Mouse (Mus musculus) ovary, postnatal 14 days (tissue): ENCODE results near the gene Izumo2.
"Not testable (repeated sequence)": the region's sequence is repeated elsewhere in the genome, so short reads cannot be mapped to it uniquely, and the experiment has no call there.

Experiments used
- DNase-seq: peaks from one replicate; pipeline ENCODE4 v3.0.0; 2022; ENCODE audit warnings: low spot score

Izumo2 gene

DNA sequence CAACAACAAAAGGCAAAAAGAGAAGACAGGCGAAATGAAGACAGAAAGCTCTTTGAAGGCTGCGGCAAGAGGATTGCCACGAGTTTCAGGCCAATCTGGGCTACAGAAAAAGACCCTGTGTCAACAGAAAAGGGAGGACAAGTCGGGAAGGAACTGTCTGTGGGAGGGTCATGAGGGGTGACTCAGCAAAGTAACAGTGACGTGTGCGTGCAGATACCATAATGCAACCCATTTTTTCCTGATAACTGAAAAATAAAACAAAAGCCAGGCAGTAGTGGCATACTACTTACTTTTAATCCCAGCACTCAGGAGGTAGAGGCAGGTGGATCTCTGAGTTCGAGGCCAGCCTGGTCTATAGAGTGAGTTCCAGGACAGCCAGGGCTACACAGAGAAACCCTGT lies 10.6 kb upstream of the Izumo2 start:
- DNase-seq = no peak

DNA sequence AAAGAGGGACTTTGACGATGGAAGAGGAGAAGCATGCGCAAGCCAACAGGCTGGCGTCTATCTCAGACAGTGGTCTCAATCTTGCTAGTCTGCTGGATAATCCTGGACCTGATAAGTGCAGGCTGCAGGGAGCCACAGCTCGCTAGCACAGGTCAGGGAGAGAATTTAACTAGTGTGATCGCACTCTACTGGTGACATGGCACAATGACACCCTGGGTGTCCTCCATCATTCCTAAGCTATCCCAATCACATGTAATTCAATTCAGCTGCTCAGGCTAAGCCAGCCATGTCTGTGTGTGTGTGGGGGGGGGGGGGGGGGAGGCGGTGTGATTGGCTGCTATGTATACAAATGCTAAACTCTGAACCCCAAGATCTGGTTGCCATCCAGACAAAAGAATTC lies 6.6 kb upstream of the Izumo2 start:
- DNase-seq = no peak

DNA sequence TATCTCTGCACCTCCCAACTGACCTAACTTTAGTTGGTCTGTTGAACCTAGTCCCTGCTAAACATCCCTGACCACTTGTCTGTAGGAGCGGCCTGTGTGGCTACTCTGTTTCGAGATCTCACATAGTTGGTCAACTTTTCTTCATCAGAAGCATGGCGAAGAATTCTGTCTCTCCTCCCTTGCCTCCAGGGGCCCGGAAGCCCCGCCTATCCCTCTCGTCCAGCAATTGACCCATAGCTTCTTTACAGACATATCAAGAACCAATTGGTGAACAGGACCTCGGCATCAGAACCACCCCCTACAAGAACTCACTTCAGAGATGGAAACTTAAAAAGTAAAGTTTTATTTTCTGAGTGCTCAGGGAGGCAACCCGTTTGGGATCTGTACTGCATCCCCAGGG lies 5.6 kb upstream of the Izumo2 start:
- DNase-seq = no peak

DNA sequence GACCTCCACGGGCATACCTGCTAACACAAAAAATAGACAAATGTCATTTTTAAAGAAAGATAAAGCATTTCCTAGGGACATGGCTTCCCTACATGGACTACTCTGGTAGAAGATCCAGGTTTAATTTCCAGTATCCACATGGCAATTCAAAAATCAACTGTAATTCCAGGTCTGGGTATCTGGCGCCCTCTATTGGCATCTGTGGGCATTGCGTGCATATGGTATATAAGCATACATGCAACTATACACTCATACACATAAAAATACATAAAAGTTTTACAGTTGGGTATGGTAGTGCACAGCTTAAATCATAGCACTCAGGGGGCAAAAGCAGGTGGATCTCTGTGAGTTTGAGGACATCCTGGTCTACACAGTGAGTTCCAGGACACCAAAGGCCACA lies 4.2 kb upstream of the Izumo2 start:
- peak; percentile 25 for DNase-seq

DNA sequence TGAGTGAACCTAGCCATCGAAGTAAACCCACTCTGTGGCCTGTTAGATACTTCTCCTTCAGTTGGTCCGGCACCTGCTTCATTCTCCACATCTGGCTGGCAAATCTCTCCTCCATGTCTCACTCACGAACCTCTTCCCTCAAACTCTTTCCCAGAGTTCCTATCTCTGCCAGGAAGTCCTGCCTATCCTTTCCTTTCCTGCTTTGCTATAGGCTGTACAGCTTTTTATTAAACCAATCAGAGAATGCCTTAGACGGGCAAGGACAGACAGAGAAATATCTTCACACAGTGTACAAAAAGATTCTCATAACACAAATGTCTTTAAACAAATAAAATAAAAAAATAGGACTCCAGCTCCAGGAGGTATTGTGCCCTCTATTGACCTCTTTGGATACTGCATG lies 3.5 kb upstream of the Izumo2 start:
- no peak for DNase-seq

DNA sequence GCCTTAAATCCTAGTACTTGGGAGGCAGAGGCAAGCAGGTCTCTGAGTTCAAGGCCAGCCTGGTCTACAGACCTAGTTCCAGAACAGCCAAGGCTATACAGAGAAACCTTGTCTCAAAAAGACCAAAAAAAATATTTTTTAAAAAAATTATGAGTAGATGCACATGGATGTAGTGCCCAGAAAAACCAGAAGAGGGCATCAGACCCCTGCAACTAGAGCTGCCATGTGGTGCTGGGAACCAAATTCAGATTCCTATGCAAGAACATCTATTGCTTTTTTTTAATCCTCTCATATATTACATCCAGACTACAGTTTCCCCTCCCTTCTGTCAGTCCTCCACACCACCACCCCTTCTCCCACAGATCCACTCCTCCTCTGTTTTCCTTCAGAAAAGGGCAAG lies 2.2 kb upstream of the Izumo2 start:
- no peak for DNase-seq

DNA sequence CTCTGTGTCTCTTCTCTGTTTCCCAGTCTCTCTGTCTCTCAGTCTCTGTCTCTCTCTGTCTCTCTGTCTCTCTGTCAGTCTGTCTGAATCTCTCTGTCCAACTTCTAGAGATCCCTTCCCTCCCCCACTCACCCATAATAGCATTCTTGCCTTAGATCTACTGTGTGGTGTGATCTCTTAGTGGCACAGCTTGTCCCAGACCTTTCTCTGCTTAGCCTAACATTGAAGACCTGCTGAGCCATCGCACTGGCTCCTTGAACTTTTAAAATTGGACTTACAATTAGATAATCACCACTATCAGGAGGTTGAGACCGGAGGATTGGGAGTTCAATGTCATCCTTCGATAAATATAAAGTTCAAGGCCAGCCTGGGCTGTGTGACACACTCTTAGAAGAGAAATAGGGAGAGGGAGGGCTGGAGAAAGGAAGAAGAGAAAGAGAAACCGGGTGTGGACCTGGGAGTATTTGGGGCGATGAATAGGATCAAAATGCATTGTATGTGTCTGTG lies 1.3 kb upstream of the Izumo2 start:
- no peak for DNase-seq

DNA sequence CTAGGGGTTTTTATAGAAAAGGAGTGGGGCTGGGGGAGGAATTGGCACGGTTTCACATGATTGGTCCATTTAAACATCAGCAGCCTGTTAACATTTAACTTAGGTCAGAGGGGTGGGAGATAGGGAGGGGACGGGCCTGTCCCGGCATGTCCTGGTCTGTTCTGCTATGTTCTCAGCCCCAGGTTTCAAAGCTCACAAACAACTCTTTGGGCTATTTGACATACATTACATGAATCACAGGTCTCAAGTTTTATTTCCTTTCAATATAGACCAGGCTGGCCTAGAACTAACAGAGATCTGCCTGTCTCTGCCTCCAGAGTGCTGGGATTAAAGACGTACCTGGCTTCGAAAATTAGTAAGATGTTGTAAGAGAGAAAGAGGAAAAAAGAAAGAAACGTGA lies 449 bp upstream of the Izumo2 start:
- not testable (repeated sequence) for DNase-seq

DNA sequence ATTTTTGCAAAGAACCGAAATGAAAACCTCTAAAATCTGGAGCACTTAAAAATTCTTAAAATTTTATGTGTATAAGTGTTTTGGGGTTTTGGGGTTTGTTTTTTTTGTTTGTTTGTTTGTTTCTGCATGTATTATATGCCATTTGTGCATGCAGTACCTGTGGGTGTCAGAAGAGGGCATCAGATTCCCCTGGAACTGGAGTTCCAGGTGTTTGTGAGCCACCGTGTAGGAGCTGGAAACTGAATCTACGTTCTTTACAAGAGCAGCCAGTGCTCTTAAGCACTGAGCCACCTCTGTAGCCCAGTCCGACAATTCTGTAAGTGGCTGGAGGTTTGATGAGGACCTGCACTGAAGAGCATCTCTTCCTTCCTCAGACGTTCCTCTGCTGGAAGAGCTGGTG lies 1.3 kb downstream of the Izumo2 start:
- no peak for DNase-seq

DNA sequence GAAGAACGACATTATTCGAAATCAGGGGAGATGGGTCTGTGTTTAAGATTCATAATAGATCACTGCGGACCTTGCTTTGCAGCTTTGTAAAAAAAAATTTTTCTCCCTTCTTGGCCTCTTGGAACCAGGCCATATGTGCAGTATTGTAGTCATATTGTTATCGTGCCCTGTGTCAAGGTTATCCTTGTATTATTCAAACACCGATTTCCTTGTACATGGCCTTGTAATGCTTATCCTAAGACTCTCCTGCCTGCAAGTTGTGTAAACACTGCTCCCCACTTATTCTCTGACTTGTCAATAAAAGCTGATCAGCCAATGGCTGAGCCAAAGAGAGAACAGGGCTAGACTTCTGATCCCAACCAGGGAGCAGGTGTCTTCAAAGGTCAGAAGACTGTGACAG lies 13.5 kb downstream of the Izumo2 start:
- no peak for DNase-seq

DNA sequence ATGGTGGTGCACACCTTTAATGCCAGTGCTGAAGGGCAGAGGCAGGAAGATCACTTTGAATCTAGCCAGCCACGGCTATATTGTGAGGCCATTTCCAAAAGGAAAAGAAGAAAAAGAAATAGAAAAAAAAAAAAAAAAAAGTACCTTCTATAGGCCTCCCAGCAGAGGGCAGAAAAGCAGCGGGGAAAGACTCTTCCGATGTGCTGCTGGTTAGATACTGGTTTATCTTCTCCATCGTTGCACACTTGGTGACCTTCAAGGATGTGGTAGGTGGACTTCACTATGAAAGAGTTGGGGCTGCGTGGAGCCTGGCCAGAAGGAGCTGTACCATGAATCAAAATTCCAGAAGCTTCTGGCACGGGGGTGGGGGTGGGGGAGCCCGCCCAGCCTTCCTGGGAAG lies 15.8 kb downstream of the Izumo2 start:
- DNase-seq = no peak

DNA sequence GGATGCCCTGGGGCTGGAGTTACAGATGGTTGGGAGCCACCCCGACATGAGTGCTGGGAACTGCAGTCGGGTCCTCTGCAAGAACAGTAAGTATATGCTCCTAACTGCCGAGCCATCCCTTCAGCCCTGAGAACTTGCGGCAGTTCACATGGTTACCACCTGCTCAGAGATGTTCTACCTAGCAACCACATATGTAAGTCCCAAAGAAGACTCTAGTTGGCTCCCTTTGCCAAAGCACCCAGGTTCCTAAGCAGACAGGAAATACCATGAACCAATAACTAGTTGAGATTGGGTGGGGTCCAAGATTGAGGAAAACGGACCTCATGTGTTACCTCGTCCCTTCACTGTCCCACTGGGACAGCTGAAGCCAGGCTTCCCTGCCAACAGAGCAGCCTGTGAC lies 17.8 kb downstream of the Izumo2 start:
- DNase-seq = no peak

DNA sequence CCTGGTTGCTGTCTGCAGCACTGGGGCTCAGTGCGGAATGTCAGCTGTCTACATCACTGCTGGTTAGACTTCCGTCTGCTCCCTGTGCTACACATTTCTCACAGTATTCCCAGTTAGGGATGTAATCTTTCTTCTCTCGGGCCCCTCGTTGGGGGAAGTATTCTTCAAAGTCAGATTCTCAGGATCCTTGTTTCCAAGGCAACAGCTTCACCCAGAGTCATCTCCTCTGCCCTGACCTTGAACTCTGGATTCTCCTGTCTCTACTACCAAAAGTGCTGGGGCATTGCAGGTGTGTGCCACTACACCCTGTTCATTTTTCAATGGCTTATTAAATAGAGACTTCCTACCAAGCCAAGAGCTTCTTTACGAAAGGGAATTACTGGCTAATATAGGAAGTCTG lies 18.6 kb downstream of the Izumo2 start:
- DNase-seq = no peak

DNA sequence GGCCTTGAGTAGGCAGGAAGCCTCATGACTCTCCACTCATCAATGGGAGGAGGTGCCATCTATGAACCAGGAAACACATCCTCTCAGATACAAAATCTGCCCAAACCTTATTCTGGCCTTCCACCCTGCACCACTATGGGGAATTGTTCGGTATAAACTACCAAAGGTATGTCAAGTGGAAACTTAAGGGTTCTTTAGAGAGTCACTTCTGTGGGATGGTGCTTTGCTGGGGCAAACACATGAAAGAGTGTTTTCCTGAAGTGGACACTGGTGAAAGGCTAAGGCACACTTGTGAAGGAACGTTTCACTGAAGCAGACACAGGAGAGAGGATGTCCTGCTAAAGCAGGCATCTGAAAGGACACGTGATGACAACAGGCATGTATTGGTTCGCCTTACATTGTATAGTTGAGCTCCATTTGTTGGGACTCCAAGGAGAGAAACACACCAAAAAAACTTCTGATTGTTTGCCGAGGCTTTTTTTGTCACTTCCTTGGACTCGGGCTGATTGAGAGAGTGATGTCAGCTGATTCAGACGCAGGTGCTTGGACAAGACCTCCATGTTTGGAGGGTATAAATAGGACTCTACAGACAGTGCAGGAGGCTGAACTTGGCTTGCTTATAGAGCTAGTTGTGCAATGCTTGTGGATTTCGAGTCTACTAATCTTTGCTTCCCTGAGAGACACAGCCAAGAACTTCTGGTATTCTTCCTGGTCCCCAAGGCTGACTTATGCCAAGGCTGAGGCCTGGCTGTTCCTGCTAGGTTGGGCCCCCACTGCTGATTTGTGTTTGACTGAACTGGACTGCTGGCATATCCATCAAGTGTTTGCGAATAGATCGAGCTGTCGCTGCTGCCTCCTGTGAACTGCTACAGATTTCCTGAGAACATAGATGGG lies 19.8 kb downstream of the Izumo2 start:
- DNase-seq = no peak

DNA sequence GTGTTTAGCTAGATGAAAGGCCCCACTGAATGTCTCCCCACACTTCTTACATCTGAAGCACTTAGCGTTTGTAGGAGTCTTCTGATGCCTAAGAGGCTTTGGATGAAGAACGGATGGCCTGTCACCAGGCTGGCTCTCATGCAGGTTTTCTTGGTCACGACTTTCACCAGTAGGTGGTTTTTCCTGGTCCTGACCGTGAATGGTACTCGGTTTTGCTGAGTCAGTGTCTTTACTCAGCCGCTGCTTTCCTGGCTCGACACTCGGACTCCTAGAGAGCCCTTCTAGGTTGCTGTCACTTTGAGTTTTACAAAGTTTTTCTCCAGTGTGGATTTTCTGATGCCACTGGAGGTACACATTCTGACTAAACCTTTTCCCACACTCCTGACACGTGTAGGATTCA lies 25.2 kb downstream of the Izumo2 start:
- no peak for DNase-seq

DNA sequence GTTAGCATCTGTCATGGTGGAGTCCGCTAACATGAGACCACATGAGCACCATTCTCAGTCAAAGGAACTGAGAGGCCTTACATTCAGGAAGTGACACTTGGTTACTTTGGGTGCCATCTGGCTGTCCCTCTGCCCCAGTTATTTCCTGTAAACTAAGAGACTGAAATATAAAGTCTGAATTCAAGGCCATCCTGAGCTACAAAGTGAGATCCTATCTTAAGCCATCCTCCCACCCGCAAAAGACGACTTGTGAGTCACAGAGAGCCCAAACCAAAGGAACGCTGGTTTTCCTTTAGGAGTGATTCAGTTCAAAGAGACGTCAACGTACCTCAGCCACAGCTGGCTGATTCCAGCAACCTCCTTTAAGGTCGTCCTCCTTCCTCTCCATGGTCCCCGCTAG lies 32.8 kb downstream of the Izumo2 start:
- DNase-seq = no peak

DNA sequence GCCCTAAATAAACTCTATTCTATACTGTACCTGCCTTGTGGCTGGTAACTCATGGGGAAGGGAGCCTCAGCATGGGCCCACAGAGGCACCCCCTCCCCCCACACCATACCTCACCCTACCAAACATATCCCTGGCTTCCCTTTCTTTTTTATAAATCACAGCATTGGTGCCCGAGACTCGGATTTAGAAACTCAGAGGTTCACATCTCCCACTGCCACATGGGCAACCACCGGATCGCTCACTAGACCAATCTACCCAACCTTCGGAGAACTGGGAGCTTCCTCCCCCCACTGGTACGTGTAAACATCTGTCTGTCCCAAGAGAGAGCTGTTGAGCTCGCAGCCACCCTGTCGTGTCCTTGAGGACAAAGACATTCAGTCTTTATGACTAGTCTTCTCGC lies 35.7 kb downstream of the Izumo2 start:
- DNase-seq = no peak

DNA sequence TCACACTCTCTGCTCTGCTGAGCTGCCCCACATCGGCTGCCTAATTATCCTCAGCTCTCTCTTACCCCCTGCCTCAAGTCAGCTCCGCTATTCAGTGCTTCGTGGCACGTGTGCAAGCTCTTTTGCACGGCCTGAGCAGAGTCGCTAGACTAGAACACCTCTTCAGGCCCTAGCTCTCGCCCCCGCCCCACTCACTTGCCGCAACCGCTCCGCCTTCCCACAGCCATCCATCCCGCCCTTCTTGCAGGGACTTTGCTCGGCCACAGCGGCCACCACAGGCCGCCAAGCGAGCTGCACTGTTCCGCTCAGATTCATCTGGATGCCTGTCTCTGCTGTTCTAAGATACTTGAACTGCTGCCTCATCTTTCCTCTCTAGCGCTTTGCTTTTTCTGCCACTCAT lies 36.5 kb downstream of the Izumo2 start:
- peak; percentile 44 for DNase-seq

DNA sequence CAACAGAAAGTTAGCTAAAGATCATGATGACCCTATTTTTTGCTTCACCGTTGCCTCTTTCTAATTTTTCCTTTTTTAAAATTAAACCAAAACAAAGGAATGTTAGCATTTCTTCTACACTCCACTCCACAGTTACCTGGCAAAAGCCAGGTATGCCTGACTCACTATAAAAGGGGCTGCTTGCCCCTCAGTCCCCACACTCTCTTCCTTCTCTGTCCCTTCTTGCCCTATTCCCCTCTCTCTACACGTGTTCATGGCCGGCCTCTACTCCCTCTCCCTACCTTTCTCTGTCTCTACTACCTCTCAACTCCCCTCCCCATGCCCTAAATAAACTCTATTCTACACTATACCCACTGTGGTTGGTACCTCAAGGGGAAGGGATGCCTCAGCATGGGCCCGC lies 38.6 kb downstream of the Izumo2 start:
- no peak for DNase-seq

DNA sequence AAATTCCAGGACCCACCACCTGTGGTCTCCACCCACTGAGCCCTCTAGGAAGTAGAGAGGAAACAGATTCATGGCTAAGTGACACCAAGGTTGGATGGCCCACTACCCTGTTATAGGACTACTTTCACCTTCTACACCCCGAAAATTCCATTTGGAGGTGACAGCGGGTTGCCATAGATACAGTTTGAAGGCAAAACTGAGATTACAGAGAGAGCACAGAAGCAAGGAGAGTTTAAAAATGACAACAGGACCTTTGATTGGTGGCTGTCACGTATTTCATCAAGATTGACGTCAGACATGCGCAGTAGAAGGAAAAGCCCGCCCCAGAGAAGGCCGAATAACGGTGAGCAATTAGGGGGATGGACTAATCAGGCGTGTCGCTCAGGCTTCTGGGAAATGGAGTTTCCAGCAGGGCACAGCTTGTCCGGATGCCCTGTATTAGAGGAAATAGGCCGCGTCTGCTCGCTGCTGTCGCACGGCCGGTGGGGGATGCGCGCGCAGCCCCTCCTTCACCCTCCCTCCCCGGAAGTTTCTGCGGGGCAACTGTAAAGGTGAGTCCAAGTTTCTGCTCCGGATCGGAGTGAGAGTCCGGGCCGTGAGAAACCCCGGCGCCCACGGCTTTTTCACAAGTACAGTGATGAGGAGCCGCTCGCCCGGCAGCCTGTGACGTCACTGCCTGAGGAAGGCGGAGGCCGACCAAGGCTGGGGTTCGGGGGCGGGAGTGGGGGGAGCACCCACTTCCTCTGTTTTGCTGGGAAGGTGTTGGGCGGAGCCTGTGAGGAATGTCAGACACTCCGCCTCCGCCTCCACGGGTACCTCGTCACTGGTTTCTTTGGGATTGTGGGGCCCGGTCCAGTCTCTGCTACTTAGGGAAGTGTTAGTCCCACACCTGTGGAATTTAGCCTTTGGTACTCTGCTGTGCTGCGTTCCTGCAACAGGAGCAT lies 39.8 kb downstream of the Izumo2 start, which contains the start of gene Vrk3:
Gene Vrk3, plus strand, starts transcription at position 313 of the 944 bp plus-strand sequence.
- peak; percentile 82 for DNase-seq

DNA sequence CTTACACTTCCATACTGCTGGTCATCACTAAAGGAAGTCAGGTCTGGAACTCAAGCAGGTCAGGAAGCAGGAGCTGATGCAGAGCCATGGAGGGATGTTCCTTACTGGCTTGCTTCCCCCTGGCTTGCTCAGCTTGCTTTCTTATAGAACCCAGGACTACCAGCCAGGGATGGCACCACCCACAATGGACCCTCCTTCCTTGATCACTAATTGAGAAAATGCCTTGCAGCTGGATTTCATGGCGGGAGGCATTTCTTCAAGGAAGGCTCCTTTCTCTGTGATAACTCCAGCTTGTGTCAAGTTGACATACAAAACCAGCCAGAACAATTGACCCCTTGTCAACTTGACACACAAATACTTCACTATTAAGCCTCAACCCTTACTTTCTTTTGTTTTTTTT lies 42.4 kb downstream of the Izumo2 start, which contains the start of gene Zfp473:
Gene Zfp473, minus strand, starts transcription at position 101 of the 400 bp plus-strand sequence.
- not testable (repeated sequence) for DNase-seq

DNA sequence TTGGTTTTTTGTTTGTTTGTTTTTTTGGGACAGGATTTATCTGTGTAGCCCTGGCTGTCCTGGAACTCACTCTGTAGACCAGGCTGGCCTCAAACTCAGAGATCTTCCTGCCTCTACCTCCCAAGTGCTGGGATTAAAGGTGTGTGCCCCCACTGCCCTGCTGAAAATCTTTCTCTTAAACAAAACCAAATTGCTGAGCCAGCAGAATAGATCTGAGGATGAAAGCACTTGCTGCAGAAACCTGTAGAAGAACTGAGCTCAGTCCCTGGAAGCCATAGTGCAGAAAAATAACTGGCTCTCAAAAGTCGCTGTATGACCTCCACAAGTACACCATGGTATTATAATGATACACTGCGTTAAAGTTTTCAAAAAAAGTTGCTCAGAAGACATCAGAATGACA lies 48.6 kb downstream of the Izumo2 start:
- no peak for DNase-seq

DNA sequence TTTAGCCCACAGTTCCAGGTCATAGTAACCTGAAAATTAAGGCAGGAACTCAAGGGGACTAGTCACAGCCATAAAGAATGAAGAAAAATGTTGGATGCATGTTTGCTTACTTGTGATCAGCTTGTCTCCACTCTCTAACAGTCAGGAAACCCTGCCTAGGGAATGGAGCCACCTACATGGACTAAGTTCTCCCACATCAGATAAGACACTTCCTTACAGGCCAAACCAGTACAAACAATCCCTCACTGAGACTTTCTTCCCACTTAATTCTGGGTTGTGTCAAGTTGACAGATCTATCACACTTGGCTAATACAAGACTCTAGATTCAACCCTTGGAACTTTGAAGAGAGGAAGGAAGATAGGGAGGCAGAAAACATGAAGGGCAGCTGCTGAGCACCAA lies 51.8 kb downstream of the Izumo2 start:
- no peak for DNase-seq
